Mouse (Mus musculus): Measurements from ENCODE around the gene Olfr705.

DNA sequence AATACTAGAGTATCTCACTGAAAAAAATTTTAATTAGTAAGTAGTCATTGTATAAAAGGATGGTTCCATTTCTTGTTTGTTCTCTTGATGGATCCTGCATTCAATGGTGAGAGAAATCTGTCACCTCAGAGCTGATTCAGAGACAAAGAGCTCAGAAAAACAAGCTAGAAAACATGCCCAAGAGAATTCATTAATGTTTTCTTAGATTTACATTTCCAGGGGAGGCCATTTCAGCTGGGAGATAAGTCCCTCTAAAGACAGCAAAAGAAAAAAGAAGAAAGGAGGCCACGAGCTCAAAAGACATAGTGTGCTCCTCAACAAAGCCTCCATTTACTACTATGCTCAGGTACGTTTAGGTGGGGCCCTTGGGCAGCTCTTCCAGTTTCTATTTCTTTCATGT, 33.6 kb downstream of the Olfr705 start, which contains the start of gene Olfr703:
- TF ChIP-seq CTCF (IDR thresholded peaks at IDR 0.05; ENCODE audit: borderline replicate concordance, control insufficient read depth, extremely low read depth, insufficient read depth, low read length, poor library complexity), result no peak
- no peak for TF ChIP-seq POLR2A (IDR thresholded peaks at IDR 0.05; ENCODE audit: control insufficient read depth, extremely low read depth, insufficient read depth, low read length, poor library complexity)

Measured in thymus, adult 2 months (tissue).